Mouse (Mus musculus) retina, postnatal 1 day (tissue): ENCODE results near the gene Pappa2.

Experiments used
- DNase-seq: peaks from one replicate; pipeline ENCODE4 v3.0.0-alpha.2; 2012

The Pappa2 gene

GRCm38 (mm10) chr1:158897339-158897738 is 83.0 kb downstream of the Pappa2 start:
- DNase-seq, result no peak

DNA sequence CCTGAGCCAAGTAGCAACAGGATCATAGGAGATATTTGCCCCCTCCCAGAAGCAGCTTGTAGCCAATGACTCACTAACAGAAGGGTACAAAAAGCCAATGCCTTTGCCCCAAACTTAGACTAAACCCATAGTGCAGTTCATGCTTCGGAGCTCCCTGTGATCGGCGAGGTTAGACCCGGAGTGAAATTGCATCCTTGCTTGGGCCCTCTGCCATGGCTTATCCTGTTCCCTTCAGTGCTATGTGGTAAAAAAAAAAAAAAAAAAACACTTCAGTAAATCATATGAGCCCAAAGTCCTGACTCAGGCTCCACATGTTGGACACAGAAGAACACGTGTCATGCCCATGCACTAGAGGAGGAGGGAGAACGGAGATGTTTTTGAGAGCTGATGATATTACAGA is 85.8 kb downstream of the Pappa2 start:
- DNase-seq, result no peak

GRCm38 (mm10) chr1:158875487-158875886 is 104.8 kb downstream of the Pappa2 start:
- no peak for DNase-seq

DNA sequence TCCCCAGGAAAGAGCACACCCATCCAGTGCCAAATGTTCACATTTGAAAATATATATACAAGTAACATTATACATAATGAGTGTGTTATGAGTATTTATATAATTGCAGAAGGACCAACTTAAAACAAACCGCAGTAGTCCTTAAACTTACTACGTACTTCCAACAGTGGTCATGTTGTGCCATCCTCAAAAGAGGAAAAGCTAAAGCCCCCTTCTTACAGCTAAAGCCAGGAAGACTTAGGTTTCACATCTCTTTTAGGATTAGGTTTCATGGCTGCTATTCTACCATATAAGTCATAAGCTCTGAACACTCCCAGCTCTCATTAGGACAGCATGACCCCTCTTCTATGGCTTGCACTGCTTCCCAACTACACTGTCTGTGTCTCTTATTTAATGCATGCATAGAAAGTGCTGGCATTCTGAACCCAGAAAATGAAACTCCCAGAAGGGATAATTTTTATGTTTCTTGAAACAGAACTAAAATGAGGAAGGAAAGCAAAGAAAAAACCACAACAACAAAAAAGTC is 105.7 kb downstream of the Pappa2 start:
- DNase-seq, result no peak

- DNase-seq, result no peak
These were observed 106.7 kb downstream of the Pappa2 start for GRCm38 (mm10) chr1:158873631-158874030.

GRCm38 (mm10) chr1:158871401-158871800 is 108.9 kb downstream of the Pappa2 start:
- DNase-seq, result no peak

- no peak for DNase-seq
These were observed 120.1 kb downstream of the Pappa2 start for GRCm38 (mm10) chr1:158860190-158860589.

GRCm38 (mm10) chr1:158853936-158854882 is 126.1 kb downstream of the Pappa2 start:
- DNase-seq, result no peak

GRCm38 (mm10) chr1:158852836-158853567 is 127.3 kb downstream of the Pappa2 start:
- DNase-seq, result no peak

DNA sequence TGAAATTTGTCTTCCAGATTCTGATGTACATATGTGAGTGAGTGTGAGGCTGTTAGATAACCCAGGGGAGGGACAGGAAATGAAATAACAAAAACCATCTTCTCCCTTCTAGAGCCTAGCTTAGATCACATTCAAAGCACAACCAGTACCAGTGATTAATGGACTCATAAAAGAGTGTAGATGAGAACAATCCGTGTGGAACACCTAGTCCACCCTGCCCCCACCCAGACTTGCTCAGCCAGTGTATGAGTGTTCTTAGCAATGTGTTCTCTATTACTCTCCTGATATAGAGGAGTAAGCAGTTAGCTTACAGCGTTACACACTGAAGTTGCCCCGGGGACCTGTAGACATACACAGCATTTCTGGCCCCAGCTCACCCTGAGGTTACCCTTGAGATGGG is 129.8 kb downstream of the Pappa2 start:
- DNase-seq, result no peak

DNA sequence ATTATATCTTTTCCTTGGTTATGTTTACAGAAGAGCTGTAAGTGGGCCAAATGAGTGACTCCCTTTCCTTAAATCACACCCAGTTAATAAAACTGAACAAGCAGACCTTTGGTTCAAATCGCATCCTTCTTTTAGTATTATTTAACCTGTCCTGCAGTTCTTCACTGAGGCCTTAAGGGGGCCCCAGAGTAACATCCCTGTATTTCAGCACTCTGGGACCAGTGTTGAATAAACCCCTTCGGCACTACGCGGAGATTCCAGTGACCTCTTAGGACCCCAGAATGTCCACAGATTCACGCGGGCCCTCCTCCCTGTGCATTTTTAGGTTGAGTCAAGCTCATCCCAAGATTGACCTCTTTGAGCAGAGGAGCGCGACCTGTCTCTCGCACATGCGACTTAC is 135.7 kb downstream of the Pappa2 start:
- DNase-seq, result peak; percentile 16

- DNase-seq, result no peak
These were observed 143.1 kb downstream of the Pappa2 start for GRCm38 (mm10) chr1:158837151-158837550.

DNA sequence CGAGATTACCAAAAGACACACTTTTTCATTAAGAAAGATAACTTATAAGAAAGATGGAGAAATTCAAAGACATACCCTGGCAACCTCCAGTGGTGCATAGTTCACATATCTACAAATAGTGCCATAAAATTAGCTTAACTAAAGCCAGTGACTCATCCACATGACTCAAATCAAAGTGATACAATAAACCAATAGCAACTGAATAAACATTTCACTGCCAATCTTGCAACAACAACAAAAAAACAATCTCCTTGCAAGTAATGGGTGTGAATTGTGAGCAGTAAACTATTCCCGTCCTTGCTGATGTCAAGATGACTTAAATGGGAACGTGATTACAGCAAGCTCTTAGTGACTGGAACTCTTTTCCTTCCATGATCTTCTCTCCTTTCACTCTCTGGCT is 150.1 kb downstream of the Pappa2 start:
- no peak for DNase-seq

GRCm38 (mm10) chr1:158827931-158828330 is 152.4 kb downstream of the Pappa2 start:
- no peak for DNase-seq

GRCm38 (mm10) chr1:158819676-158820075 is 160.6 kb downstream of the Pappa2 start:
- no peak for DNase-seq

- DNase-seq, result no peak
These were observed 163.8 kb downstream of the Pappa2 start for GRCm38 (mm10) chr1:158816479-158816878.

GRCm38 (mm10) chr1:158811887-158812286 is 168.4 kb downstream of the Pappa2 start:
- no peak for DNase-seq

DNA sequence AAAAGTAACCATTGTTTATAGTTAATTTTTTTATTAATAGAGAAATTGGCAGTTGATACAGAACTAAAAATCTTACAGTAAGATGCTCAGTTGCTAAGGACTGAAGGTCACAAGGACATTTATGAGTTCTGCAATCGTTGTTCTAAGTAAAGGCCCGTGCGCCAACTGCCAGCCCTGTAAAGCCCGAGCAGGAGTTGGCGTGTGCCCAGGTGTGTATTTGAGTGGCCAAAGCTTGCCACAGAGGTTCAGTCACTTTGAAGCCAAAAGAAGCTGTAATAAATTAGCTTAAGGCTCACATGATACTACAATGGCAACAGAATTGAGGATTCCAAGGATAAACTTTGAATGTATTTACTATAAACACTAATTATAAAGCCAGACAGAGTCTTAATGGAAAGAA is 204.8 kb downstream of the Pappa2 start:
- DNase-seq, result no peak

GRCm38 (mm10) chr1:158773102-158773501 is 207.2 kb downstream of the Pappa2 start:
- peak; percentile 73 for DNase-seq

DNA sequence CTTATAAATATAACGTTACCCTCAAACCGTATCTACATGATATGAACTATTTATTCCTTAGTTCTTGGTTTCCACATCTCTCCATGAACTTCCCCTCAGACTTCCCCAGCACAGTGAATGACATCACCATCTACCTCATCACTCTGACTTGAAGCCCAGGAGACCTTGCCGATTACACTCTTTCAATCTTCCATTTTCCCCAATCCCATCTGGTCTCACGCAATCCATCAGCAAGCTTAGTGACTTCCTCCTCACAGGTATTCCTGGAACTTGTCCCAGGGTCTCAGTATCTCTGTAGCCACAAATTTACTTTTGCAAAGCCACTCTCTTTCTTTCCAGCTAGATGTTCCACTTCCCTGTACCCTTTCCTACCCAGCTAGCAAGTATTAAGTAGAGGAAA is 209.5 kb downstream of the Pappa2 start:
- no peak for DNase-seq

DNA sequence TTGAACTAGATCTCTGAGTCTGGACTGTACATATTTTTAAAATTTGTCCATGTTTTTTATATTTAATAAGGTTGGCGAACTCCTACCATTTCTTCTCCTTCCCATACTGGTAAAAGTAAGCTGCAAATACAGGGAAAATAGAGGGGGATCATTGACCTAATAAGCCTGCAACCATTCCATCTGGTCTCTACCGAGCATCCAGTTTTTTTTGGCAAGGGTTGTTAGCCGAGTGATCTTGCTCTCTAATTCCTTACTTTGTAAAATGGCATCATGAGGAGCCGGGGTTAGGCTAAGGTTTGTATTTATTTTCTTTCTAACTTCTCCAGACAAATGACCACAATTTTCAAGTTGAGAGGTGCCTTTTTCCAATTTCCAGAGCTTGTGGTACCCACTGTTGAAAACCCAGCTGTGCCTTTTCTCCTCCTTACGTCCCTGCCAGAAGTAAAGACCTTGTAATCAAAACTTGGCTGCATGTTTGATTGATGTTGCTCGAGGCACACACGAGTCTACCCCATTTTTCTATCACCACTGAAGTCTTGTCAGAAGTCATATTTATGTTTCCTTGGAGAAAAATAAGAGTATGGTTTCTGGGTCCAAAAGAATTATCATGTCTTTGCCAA is 210.1 kb downstream of the Pappa2 start:
- DNase-seq, result no peak

DNA sequence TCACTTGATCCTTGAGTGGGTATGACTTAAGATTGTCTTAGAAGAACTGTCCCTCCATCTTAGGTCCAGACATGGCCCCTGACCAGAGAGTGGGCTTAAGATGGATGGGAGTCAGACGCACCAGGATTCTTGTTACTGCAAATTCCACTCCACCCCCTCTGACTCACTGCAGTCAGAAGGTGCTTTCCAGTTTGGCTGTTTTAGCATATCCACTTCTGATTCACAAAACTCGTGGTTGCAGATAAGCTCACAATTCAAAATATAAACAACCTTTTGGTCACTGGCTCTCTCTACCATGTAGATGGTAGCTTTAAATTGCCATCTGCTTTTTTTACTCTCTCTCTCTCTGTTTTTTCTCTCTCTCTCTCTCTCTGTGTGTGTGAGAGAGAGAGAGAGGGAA is 214.4 kb downstream of the Pappa2 start:
- no peak for DNase-seq

DNA sequence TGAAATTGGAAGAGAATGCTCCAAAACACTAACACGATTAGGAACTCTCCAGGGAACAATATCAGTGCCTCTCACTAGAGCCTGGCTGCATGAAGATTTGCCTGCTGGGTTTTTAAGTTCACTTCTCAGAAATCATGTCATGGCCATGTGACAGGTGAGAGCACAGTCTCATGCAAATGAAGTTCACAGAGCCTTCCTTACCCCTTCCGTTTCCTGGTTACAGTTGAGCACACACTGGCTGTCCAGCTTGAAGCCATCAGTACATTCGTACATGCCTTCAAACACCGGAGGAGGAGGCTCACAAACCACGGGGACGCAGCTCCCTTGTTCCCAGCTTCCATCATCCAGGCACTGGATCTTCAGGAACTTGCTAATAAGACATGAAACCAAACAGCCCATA is 215.6 kb downstream of the Pappa2 start:
- peak; percentile 26 for DNase-seq
